Mouse (Mus musculus): ENCODE measurements at regions not wholly inside any gene's neighbourhood (a gene's known extent, or its start where the extent isn't known, plus 50 kb on each side); places are given as distances from the start of the nearest gene placed in this dataset.

- H3K27me3 ChIP-seq (ENCODE audit: control insufficient read depth, insufficient read depth, low read length), result no peaks in the 10 kb centered on the region
- peaks cover 2% of the 10 kb centered on the region; the same call in 1 of the 2 replicates for H3K4me1 ChIP-seq (ENCODE audit: control insufficient read depth, insufficient read depth, low read length)
- H3K79me2 ChIP-seq (ENCODE audit: control insufficient read depth, insufficient read depth, low read length), result no peaks in the 10 kb centered on the region
- WGBS, result 93% methylated on average over 6 of the region's 6 CpGs
- DNase-seq (ENCODE audit: extremely low read depth, low read depth, low spot score), result no peak
- no peak overlapping the region for H3K9ac ChIP-seq (ENCODE audit: low read depth, low read length)
- H3K4me3 ChIP-seq (ENCODE audit: insufficient read depth, low read depth, low read length), result no peak overlapping the region
- TF ChIP-seq CTCF (IDR thresholded peaks at IDR 0.05; ENCODE audit: low read depth, low read length), result no peak
- TF ChIP-seq POLR2A (IDR thresholded peaks at IDR 0.05; ENCODE audit: extremely low read depth, insufficient read depth, low read length), result no peak
- no peak overlapping the region for H3K27ac ChIP-seq (replicated peaks; ENCODE audit: insufficient read depth, low read depth, low read length)
- H3K36me3 ChIP-seq (ENCODE audit: control insufficient read depth, insufficient read depth, low read length), result no peaks in the 10 kb centered on the region
Measured at GRCm38 (mm10) chr8:76377711-76378110, 521.5 kb upstream of the Nr3c2 start.

GRCm38 (mm10) chr8:76381643-76382042 lies 517.6 kb upstream of the Nr3c2 start:
- no peaks in the 10 kb centered on the region for H3K27me3 ChIP-seq (ENCODE audit: control insufficient read depth, insufficient read depth, low read length)
- TF ChIP-seq POLR2A (IDR thresholded peaks at IDR 0.05; ENCODE audit: extremely low read depth, insufficient read depth, low read length) (no peak), CTCF (IDR thresholded peaks at IDR 0.05; ENCODE audit: low read depth, low read length) (no peak)
- H3K9ac ChIP-seq (ENCODE audit: low read depth, low read length), result no peak overlapping the region
- no peaks in the 10 kb centered on the region for H3K79me2 ChIP-seq (ENCODE audit: control insufficient read depth, insufficient read depth, low read length)
- WGBS, result 72% methylated on average over 2 of the region's 2 CpGs
- H3K27ac ChIP-seq (replicated peaks; ENCODE audit: insufficient read depth, low read depth, low read length), result no peak overlapping the region
- no peak for DNase-seq (ENCODE audit: extremely low read depth, low read depth, low spot score)
- no peak overlapping the region for H3K4me3 ChIP-seq (ENCODE audit: insufficient read depth, low read depth, low read length)
- no peaks in the 10 kb centered on the region for H3K4me1 ChIP-seq (ENCODE audit: control insufficient read depth, insufficient read depth, low read length)
- H3K36me3 ChIP-seq (ENCODE audit: control insufficient read depth, insufficient read depth, low read length), result no peaks in the 10 kb centered on the region

- Histone ChIP-seq H3K79me2 (ENCODE audit: control insufficient read depth, insufficient read depth, low read length) (no peaks in the 10 kb centered on the region), H3K4me1 (ENCODE audit: control insufficient read depth, insufficient read depth, low read length) (no peaks in the 10 kb centered on the region), H3K4me3 (ENCODE audit: insufficient read depth, low read depth, low read length) (no peak overlapping the region), H3K27ac (replicated peaks; ENCODE audit: insufficient read depth, low read depth, low read length) (no peak overlapping the region), H3K9ac (ENCODE audit: low read depth, low read length) (no peak overlapping the region), H3K27me3 (ENCODE audit: control insufficient read depth, insufficient read depth, low read length) (no peaks in the 10 kb centered on the region), H3K36me3 (ENCODE audit: control insufficient read depth, insufficient read depth, low read length) (no peaks in the 10 kb centered on the region)
- WGBS, result 70% methylated on average over 5 of the region's 5 CpGs
- DNase-seq (ENCODE audit: extremely low read depth, low read depth, low spot score), result no peak
- TF ChIP-seq CTCF (IDR thresholded peaks at IDR 0.05; ENCODE audit: low read depth, low read length) (no peak), POLR2A (IDR thresholded peaks at IDR 0.05; ENCODE audit: extremely low read depth, insufficient read depth, low read length) (no peak)
Measured at GRCm38 (mm10) chr8:76383583-76384281, 515.5 kb upstream of the Nr3c2 start.

- TF ChIP-seq POLR2A (IDR thresholded peaks at IDR 0.05; ENCODE audit: extremely low read depth, insufficient read depth, low read length) (no peak), CTCF (IDR thresholded peaks at IDR 0.05; ENCODE audit: low read depth, low read length) (no peak)
- 86% methylated on average over 5 of the region's 5 CpGs for WGBS
- H3K36me3 ChIP-seq (ENCODE audit: control insufficient read depth, insufficient read depth, low read length), result no peaks in the 10 kb centered on the region
- no peak for DNase-seq (ENCODE audit: extremely low read depth, low read depth, low spot score)
- H3K4me1 ChIP-seq (ENCODE audit: control insufficient read depth, insufficient read depth, low read length), result no peaks in the 10 kb centered on the region
- no peak overlapping the region for H3K4me3 ChIP-seq (ENCODE audit: insufficient read depth, low read depth, low read length)
- no peak overlapping the region for H3K27ac ChIP-seq (replicated peaks; ENCODE audit: insufficient read depth, low read depth, low read length)
- no peak overlapping the region for H3K9ac ChIP-seq (ENCODE audit: low read depth, low read length)
- no peaks in the 10 kb centered on the region for H3K79me2 ChIP-seq (ENCODE audit: control insufficient read depth, insufficient read depth, low read length)
- no peaks in the 10 kb centered on the region for H3K27me3 ChIP-seq (ENCODE audit: control insufficient read depth, insufficient read depth, low read length)
Measured at GRCm38 (mm10) chr8:76384282-76384637, 515.0 kb upstream of the Nr3c2 start.

GRCm38 (mm10) chr8:76392004-76392403 lies 507.2 kb upstream of the Nr3c2 start:
- Histone ChIP-seq H3K36me3 (ENCODE audit: control insufficient read depth, insufficient read depth, low read length) (no peaks in the 10 kb centered on the region), H3K27me3 (ENCODE audit: control insufficient read depth, insufficient read depth, low read length) (no peaks in the 10 kb centered on the region), H3K4me1 (ENCODE audit: control insufficient read depth, insufficient read depth, low read length) (no peaks in the 10 kb centered on the region), H3K4me3 (ENCODE audit: insufficient read depth, low read depth, low read length) (no peak overlapping the region), H3K27ac (replicated peaks; ENCODE audit: insufficient read depth, low read depth, low read length) (no peak overlapping the region), H3K79me2 (ENCODE audit: control insufficient read depth, insufficient read depth, low read length) (no peaks in the 10 kb centered on the region), H3K9ac (ENCODE audit: low read depth, low read length) (no peak overlapping the region)
- TF ChIP-seq CTCF (IDR thresholded peaks at IDR 0.05; ENCODE audit: low read depth, low read length) (no peak), POLR2A (IDR thresholded peaks at IDR 0.05; ENCODE audit: extremely low read depth, insufficient read depth, low read length) (no peak)
- WGBS, result 77% methylated on average over 2 of the region's 2 CpGs
- no peak for DNase-seq (ENCODE audit: extremely low read depth, low read depth, low spot score)

GRCm38 (mm10) chr8:76422459-76422858 lies 476.8 kb upstream of the Nr3c2 start:
- TF ChIP-seq CTCF (IDR thresholded peaks at IDR 0.05; ENCODE audit: low read depth, low read length) (no peak), POLR2A (IDR thresholded peaks at IDR 0.05; ENCODE audit: extremely low read depth, insufficient read depth, low read length) (no peak)
- H3K79me2 ChIP-seq (ENCODE audit: control insufficient read depth, insufficient read depth, low read length), result no peaks in the 10 kb centered on the region
- no peaks in the 10 kb centered on the region for H3K36me3 ChIP-seq (ENCODE audit: control insufficient read depth, insufficient read depth, low read length)

More at GRCm38 (mm10) chr8:76422459-76422858, 476.8 kb upstream of the Nr3c2 start:
- peak; percentile 1 for DNase-seq (ENCODE audit: extremely low read depth, low read depth, low spot score)
- H3K27me3 ChIP-seq (ENCODE audit: control insufficient read depth, insufficient read depth, low read length), result no peaks in the 10 kb centered on the region
- H3K27ac ChIP-seq (replicated peaks; ENCODE audit: insufficient read depth, low read depth, low read length), result no peak overlapping the region
- H3K4me3 ChIP-seq (ENCODE audit: insufficient read depth, low read depth, low read length), result no peak overlapping the region
- no peaks in the 10 kb centered on the region for H3K4me1 ChIP-seq (ENCODE audit: control insufficient read depth, insufficient read depth, low read length)
- no peak overlapping the region for H3K9ac ChIP-seq (ENCODE audit: low read depth, low read length)
- WGBS, result 96% methylated on average over 1 of the region's 1 CpGs
